Mouse (Mus musculus) lung, embryonic 14.5 days (tissue): ENCODE data around the gene Tmem240. TPM values are rescaled to one million over a fixed set of nuclear protein-coding genes. Genes with fewer than 3 reads are reported as not detected.
"Not testable (repeated sequence)": the region's sequence is repeated elsewhere in the genome, so short reads cannot be mapped to it uniquely, and the experiment has no call there.

ENCODE experiments used
- ATAC-seq: fragments of 200-750 bp; cut with Nextera tagmentation; 2 replicates; pipeline ENCODE4 v1.8.0; 2017; ENCODE audit warnings: mild to moderate bottlenecking, moderate TSS enrichment, moderate library complexity; ENCODE audit not compliant: insufficient read depth
- DNase-seq: peaks from one replicate; pipeline ENCODE4 v3.0.0-alpha.2; 2015
- H3K27ac ChIP-seq: fragments of 300-500 bp; sonication (generic); 2 replicates; pipeline ENCODE4 v1.5.1; 2014; ENCODE audit warnings: low read depth, mild to moderate bottlenecking, moderate library complexity
- H3K27me3 ChIP-seq: fragments of 300-500 bp; sonication (generic); 2 replicates; pipeline ENCODE4 v1.6.1; 2014; ENCODE audit warnings: low read length, control low read depth; ENCODE audit not compliant: insufficient read depth
- H3K36me3 ChIP-seq: fragments of 300-500 bp; sonication (generic); 2 replicates; pipeline ENCODE4 v1.6.1; 2014; ENCODE audit warnings: control low read depth; ENCODE audit not compliant: insufficient read depth
- H3K4me1 ChIP-seq: fragments of 300-500 bp; sonication (generic); 2 replicates; pipeline ENCODE4 v1.6.1; 2014; ENCODE audit warnings: antibody characterized with exemption, control low read depth; ENCODE audit not compliant: insufficient read depth
- H3K4me2 ChIP-seq: fragments of 300-500 bp; sonication (generic); 2 replicates; pipeline ENCODE4 v1.6.1; 2014; ENCODE audit warnings: mild to moderate bottlenecking
- H3K4me3 ChIP-seq: fragments of 300-500 bp; sonication (generic); 2 replicates; pipeline ENCODE4 v1.5.1; 2014; ENCODE audit warnings: low read depth, low read length
- H3K9ac ChIP-seq: fragments of 300-500 bp; sonication (generic); 2 replicates; pipeline ENCODE4 v1.6.1; 2014
- H3K9me3 ChIP-seq: fragments of 300-500 bp; sonication (generic); 2 replicates; pipeline ENCODE4 v1.6.1; 2016; ENCODE audit warnings: low read depth, low read length, control low read depth
- CTCF ChIP-seq: IDR thresholded peaks from 2 replicates; pipeline ENCODE4 v1.5.1; 2016; ENCODE audit warnings: antibody characterized with exemption, low read depth
- WGBS: fragments of 180-500 bp; shearing (Covaris S2); extraction: QIAGEN DNeasy Blood & Tissue Kit; methylation state at CpG from one replicate; pipeline ENCODE4 v1.1.7; 2014; 5-methylcytosine and 5-hydroxymethylcytosine counted together
- polyA plus RNA-seq: library from polyadenylated mRNA; unstranded; fragments of >200 nt; fragmentation: Nextera tagmentation; extraction: Ambion mirVana; gene quantifications from 2 replicates; pipeline ENCODE4 v1.2.1, GENCODE M21; 2014

Gene Tmem240
- polyA plus RNA-seq, 1 experiment from 2014 or later: 0.86 TPM

- Histone ChIP-seq H3K27me3 (no peaks in the 10 kb centered on the region), H3K4me1 (no peaks in the 10 kb centered on the region), H3K9me3 (no peaks in the 10 kb centered on the region), H3K4me3 (peak overlapping the region; percentile 85), H3K4me2 (peak overlapping the region; percentile 95), H3K27ac (no peak overlapping the region), H3K36me3 (peaks cover 37% of the 10 kb centered on the region), H3K9ac (peak overlapping the region; percentile 68)
- TF ChIP-seq CTCF: no peak
- ATAC-seq: no peak
- no peak for DNase-seq
- WGBS: 63% methylated on average over 5 of the region's 5 CpGs
Observed at GRCm38 (mm10) chr4:155735788-155736187, 1.2 kb downstream of the Tmem240 start.

- no peak overlapping the region for H3K4me3 ChIP-seq
- no peaks in the 10 kb centered on the region for H3K4me1 ChIP-seq
- H3K4me2 ChIP-seq: peak overlapping the region; percentile 95; the same call in 1 of the 2 replicates
- no peak overlapping the region for H3K27ac ChIP-seq
- H3K9ac ChIP-seq: no peak overlapping the region
- DNase-seq (no peak), ATAC-seq (no peak)
- no peaks in the 10 kb centered on the region for H3K27me3 ChIP-seq
- 78% methylated on average over 5 of the region's 5 CpGs for WGBS
- H3K36me3 ChIP-seq: peaks cover 37% of the 10 kb centered on the region
- TF ChIP-seq CTCF: no peak
- H3K9me3 ChIP-seq: no peaks in the 10 kb centered on the region
Observed at GRCm38 (mm10) chr4:155736421-155736820, 1.8 kb downstream of the Tmem240 start.

GRCm38 (mm10) chr4:155738262-155738661 lies 3.7 kb downstream of the Tmem240 start:
- DNase-seq (no peak), ATAC-seq (no peak)
- Histone ChIP-seq H3K4me3 (no peak overlapping the region), H3K4me1 (no peaks in the 10 kb centered on the region), H3K9ac (no peak overlapping the region), H3K9me3 (no peaks in the 10 kb centered on the region), H3K36me3 (peaks cover 42% of the 10 kb centered on the region), H3K4me2 (no peak overlapping the region), H3K27me3 (no peaks in the 10 kb centered on the region), H3K27ac (no peak overlapping the region)
- no peak for TF ChIP-seq CTCF
- 47% methylated on average over 8 of the region's 8 CpGs for WGBS

- Histone ChIP-seq H3K36me3 (peaks cover 49% of the 10 kb centered on the region), H3K4me1 (no peaks in the 10 kb centered on the region), H3K9ac (no peak overlapping the region), H3K4me2 (no peak overlapping the region), H3K4me3 (no peak overlapping the region), H3K9me3 (no peaks in the 10 kb centered on the region), H3K27ac (no peak overlapping the region), H3K27me3 (no peaks in the 10 kb centered on the region)
- no peak for ATAC-seq
- no peak for DNase-seq
- TF ChIP-seq CTCF: no peak
- WGBS: 79% methylated on average over 6 of the region's 6 CpGs
Observed at GRCm38 (mm10) chr4:155739152-155739551, 4.6 kb downstream of the Tmem240 start.

GRCm38 (mm10) chr4:155739741-155740636 lies 5.4 kb downstream of the Tmem240 start:
- no peak for DNase-seq
- peaks cover 58% of the 10 kb centered on the region for H3K36me3 ChIP-seq
- TF ChIP-seq CTCF: no peak
- H3K27me3 ChIP-seq: no peaks in the 10 kb centered on the region
- no peaks in the 10 kb centered on the region for H3K9me3 ChIP-seq
- 76% methylated on average over 37 of the region's 37 CpGs for WGBS
- no peak overlapping the region for H3K4me3 ChIP-seq
- H3K4me2 ChIP-seq: no peak overlapping the region
- H3K9ac ChIP-seq: no peak overlapping the region
- H3K27ac ChIP-seq: no peak overlapping the region
- ATAC-seq: no peak
- no peaks in the 10 kb centered on the region for H3K4me1 ChIP-seq

GRCm38 (mm10) chr4:155740681-155741080 lies 6.1 kb downstream of the Tmem240 start:
- H3K9ac ChIP-seq, H3K9me3 ChIP-seq, H3K4me2 ChIP-seq, H3K27ac ChIP-seq, H3K4me3 ChIP-seq, ATAC-seq, H3K4me1 ChIP-seq, DNase-seq, H3K27me3 ChIP-seq: not testable (repeated sequence)
- 85% methylated on average over 10 of the region's 10 CpGs for WGBS
- H3K36me3 ChIP-seq: peaks cover 65% of the 10 kb centered on the region

GRCm38 (mm10) chr4:155742684-155743083 lies 8.1 kb downstream of the Tmem240 start:
- H3K4me1 ChIP-seq: no peaks in the 10 kb centered on the region
- peaks cover 85% of the 10 kb centered on the region for H3K36me3 ChIP-seq
- no peak for TF ChIP-seq CTCF
- no peaks in the 10 kb centered on the region for H3K27me3 ChIP-seq
- H3K9ac ChIP-seq: no peak overlapping the region
- ATAC-seq (no peak), DNase-seq (no peak)
- H3K4me2 ChIP-seq: no peak overlapping the region
- H3K27ac ChIP-seq: no peak overlapping the region
- 87% methylated on average over 5 of the region's 5 CpGs for WGBS
- no peaks in the 10 kb centered on the region for H3K9me3 ChIP-seq
- H3K4me3 ChIP-seq: no peak overlapping the region
